Mouse (Mus musculus): ENCODE measurements around the gene Cd320. TPM values are rescaled to one million over a fixed set of nuclear protein-coding genes. Genes with fewer than 3 reads are reported as not detected.
"Not testable (repeated sequence)": the region's sequence is repeated elsewhere in the genome, so short reads cannot be mapped to it uniquely, and the experiment has no call there.

Gene Cd320
- total RNA-seq, 2 experiments from 2014 or later, result 34.3 to 36.0 TPM

DNA sequence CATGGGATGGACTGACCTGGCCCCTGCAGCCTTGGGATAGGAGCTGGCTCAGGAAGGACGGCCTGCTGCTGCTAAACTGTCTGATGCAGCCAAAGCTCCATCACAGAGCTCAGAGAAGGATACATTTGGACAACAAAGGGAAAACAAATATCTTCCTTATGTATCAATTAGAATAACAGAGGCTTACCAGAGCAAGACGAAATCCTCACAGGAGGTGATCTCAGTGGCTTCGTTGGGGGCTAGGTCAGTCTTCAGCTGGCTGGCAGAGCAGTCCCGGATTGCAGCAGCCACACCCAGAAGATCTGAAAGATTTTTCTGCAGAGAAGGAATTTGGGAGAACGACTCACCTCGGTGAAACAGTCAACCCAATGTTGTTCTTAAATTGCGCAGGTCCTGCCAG lies 49.5 kb downstream of the Cd320 start:
- DNase-seq (ENCODE audit: low spot score in 2 of 2), result no peak

DNA sequence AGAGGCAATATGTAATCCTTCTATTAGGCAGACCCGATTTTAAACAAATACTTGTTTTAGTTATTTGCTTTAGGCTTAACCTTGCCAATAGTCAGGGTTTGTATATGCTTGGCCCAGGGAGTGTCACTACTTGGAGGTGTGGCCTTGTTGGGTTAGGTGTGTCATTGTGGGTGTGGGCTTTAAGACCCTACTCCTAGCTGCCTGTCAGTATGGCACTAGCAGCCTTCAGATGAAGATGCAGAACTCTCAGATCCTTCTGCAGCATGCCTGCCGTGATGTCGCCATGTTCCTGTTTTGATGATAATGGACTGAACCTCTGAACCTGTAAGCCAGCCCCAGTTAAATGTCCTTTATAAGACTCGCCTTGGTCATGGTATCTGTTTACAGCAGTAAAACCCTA lies 50.1 kb downstream of the Cd320 start:
- DNase-seq (ENCODE audit: low spot score in 2 of 2), result not testable (repeated sequence)

DNA sequence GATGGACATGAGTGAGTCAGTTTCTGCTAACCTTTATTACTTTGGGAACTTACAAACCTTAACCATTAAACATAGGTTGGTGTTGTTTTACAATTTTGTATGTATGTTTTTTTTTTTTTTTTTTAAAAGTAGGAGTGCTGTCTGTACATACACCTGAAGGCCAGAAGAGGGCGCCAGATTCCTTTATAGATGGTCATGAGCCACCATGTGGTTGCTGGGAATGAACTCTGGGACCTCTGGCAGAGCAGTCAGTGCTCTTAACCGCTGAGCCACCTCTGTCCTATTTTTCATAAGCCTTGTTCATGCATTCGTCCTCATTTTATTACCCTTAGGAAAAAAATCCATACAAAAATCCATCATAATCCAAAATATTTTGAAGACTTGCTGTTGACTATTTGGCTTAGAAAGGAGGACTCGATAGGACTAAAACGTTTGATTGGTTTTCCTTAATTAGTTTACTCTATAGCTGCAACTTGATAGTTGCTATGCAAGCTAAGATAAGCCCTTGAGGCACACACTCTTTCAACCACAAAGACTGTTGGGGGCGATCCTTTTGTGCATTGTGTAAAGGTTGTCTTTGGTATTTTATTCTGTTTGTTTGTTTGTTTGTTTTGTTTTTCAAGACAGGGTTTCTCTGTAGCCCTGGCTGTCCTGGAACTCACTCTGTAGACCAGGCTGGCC lies 54.4 kb downstream of the Cd320 start:
- DNase-seq (ENCODE audit: low spot score in 2 of 2), result no peak

DNA sequence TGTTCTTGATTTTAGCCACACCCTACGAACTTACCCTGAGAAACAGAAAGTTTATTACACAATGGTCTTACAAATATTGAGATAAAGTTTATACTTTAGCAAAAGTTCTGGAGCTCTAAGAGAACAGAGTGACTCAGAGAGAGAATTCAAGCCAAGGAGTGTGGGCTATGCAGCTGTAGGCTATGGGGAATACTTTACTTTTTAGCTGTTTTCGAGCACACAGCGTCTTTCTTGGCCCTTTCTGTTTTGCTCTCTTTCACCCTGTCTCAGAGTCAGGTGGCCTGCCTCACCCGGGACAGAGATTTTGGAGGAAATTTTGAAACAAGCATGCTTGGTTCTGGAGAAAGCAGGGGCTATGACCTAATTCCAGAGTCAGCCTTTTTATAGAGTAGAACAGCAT lies 55.3 kb downstream of the Cd320 start:
- not testable (repeated sequence) for DNase-seq (ENCODE audit: low spot score in 2 of 2)

Small RNAs within 50 kb of the gene (microRNA-seq; reads per million reads assigned to microRNA genes)
- not detected for gene Gm27740

Other genes starting within 250 kb of the Cd320 start
- gene Zfp414, start 214.0 kb upstream of the Cd320 start, total RNA-seq (2021), result 10 to 100 TPM; 66.6 to 67.1 TPM
- gene Pram1, start 205.0 kb upstream of the Cd320 start, total RNA-seq (2021), result 1 to 10 TPM; 2.5 to 2.6 TPM
- gene Hnrnpm, start 156.2 kb upstream of the Cd320 start, total RNA-seq (2021), result 100 to 1,000 TPM; 197 to 237 TPM
- 10 to 100 TPM; 85.4 to 85.6 TPM for gene March2, start 124.4 kb upstream of the Cd320 start, total RNA-seq (2021)
- 100 to 1,000 TPM; 305 to 306 TPM for gene Rab11b, start 82.6 kb upstream of the Cd320 start, total RNA-seq (2021)
- gene Angptl4, start 61.3 kb upstream of the Cd320 start, total RNA-seq (2021), result 10 to 100 TPM; 43.9 to 68.2 TPM
- gene Kank3, start 32.6 kb upstream of the Cd320 start, total RNA-seq (2021), result 100 to 1,000 TPM; 117 to 136 TPM
- 1,000 to 10,000 TPM; 1,918 to 2,060 TPM for gene Rps28, start 18.5 kb upstream of the Cd320 start, total RNA-seq (2021)
- gene Ndufa7, start 18.5 kb upstream of the Cd320 start, total RNA-seq (2021), result 100 to 1,000 TPM; 354 to 402 TPM
- gene Gm7029, start 30.7 kb downstream of the Cd320 start, total RNA-seq (2021), result not detected
- gene Kifc1, start 47.6 kb downstream of the Cd320 start, total RNA-seq (2021), result 10 to 100 TPM; 30.5 to 31.0 TPM
- not detected for gene Platr17, start 62.0 kb downstream of the Cd320 start, total RNA-seq (2021)
- gene Daxx, start 66.3 kb downstream of the Cd320 start, total RNA-seq (2021), result 10 to 100 TPM; 34.7 to 37.8 TPM
- 100 to 1,000 TPM; 122 to 131 TPM for gene Tapbp, start 72.8 kb downstream of the Cd320 start, total RNA-seq (2021)
- 10 to 100 TPM; 43.0 to 47.1 TPM for gene Zbtb22, start 72.8 kb downstream of the Cd320 start, total RNA-seq (2021)
- 10 to 100 TPM; 87.9 to 94.5 TPM for gene Rgl2, start 86.5 kb downstream of the Cd320 start, total RNA-seq (2021)
- 10 to 100 TPM; 96.5 to 98.1 TPM for gene Pfdn6, start 97.3 kb downstream of the Cd320 start, total RNA-seq (2021)
- gene Wdr46, start 97.6 kb downstream of the Cd320 start, total RNA-seq (2021), result 10 to 100 TPM; 35.1 to 35.2 TPM
- 1 to 10 TPM; 7.1 to 7.2 TPM for gene B3galt4, start 108.4 kb downstream of the Cd320 start, total RNA-seq (2021)
- 10 to 100 TPM; 62.8 to 72.5 TPM for gene Vps52, start 112.7 kb downstream of the Cd320 start, total RNA-seq (2021)
- gene Rps18, start 112.9 kb downstream of the Cd320 start, total RNA-seq (2021), result 1,000 to 10,000 TPM; 1,180 to 1,281 TPM
- gene H2-K1, start 157.3 kb downstream of the Cd320 start, total RNA-seq (2021), result 100 to 1,000 TPM; 173 to 174 TPM
- 10 to 100 TPM; 49.0 to 54.3 TPM for gene Ring1, start 181.6 kb downstream of the Cd320 start, total RNA-seq (2021)
- gene H2-Ke6, start 185.0 kb downstream of the Cd320 start, total RNA-seq (2021), result 100 to 1,000 TPM; 135 to 144 TPM
- gene Slc39a7, start 188.6 kb downstream of the Cd320 start, total RNA-seq (2021), result 100 to 1,000 TPM; 145 to 156 TPM
- 10 to 100 TPM; 74.5 to 78.0 TPM for gene Rxrb, start 188.7 kb downstream of the Cd320 start, total RNA-seq (2021)
- gene Col11a2, start 196.3 kb downstream of the Cd320 start, total RNA-seq (2021), result 1 to 10 TPM; 3.1 to 6.4 TPM
- under 1 TPM in 1 of 2 experiments, not detected in 1; 0.31 TPM for gene H2-Oa, start 249.2 kb downstream of the Cd320 start, total RNA-seq (2021)